Mouse (Mus musculus) forebrain, embryonic 16.5 days (tissue): ENCODE data around the gene Clmn. TPM values are rescaled to one million over a fixed set of nuclear protein-coding genes. Genes with fewer than 3 reads are reported as not detected.
"Not testable (repeated sequence)": the region's sequence is repeated elsewhere in the genome, so short reads cannot be mapped to it uniquely, and the experiment has no call there.

Source experiments
- ATAC-seq: fragments of 200-750 bp; cut with Nextera tagmentation; 2 replicates; pipeline ENCODE4 v1.8.0; 2017; ENCODE audit warnings: mild to moderate bottlenecking, moderate library complexity
- H3K27ac ChIP-seq: fragments of 300-500 bp; sonication (generic); 2 replicates; pipeline ENCODE4 v1.5.1; 2014; ENCODE audit warnings: low read length, control low read depth
- H3K27me3 ChIP-seq: fragments of 300-500 bp; sonication (generic); replicated peaks from 2 replicates; pipeline ENCODE4 v1.6.1; 2014; ENCODE audit warnings: low read length; ENCODE audit not compliant: control insufficient read depth, insufficient read depth
- H3K36me3 ChIP-seq: fragments of 300-500 bp; sonication (generic); 2 replicates; pipeline ENCODE4 v1.6.1; 2014; ENCODE audit not compliant: control insufficient read depth, insufficient read depth
- H3K4me1 ChIP-seq: fragments of 300-500 bp; sonication (generic); replicated peaks from 2 replicates; pipeline ENCODE4 v1.6.1; 2014; ENCODE audit warnings: low read length; ENCODE audit not compliant: control insufficient read depth, insufficient read depth
- H3K4me2 ChIP-seq: fragments of 300-500 bp; sonication (generic); 2 replicates; pipeline ENCODE4 v1.6.1; 2014; ENCODE audit warnings: mild to moderate bottlenecking, low read length, control low read depth
- H3K4me3 ChIP-seq: fragments of 300-500 bp; sonication (generic); replicated peaks from 2 replicates; pipeline ENCODE4 v1.5.1; 2014; ENCODE audit warnings: mild to moderate bottlenecking, low read length, control low read depth
- H3K9ac ChIP-seq: fragments of 300-500 bp; sonication (generic); replicated peaks from 2 replicates; pipeline ENCODE4 v1.6.1; 2014; ENCODE audit warnings: low read depth, low read length, control low read depth
- H3K9me3 ChIP-seq: fragments of 300-500 bp; sonication (generic); 2 replicates; pipeline ENCODE4 v1.6.1; 2016; ENCODE audit warnings: low read length; ENCODE audit not compliant: control insufficient read depth
- WGBS: fragments of 180-500 bp; shearing (Covaris S2); extraction: QIAGEN DNeasy Blood & Tissue Kit; methylation state at CpG from one replicate; pipeline ENCODE4 v1.1.7; 2014; 5-methylcytosine and 5-hydroxymethylcytosine counted together
- polyA plus RNA-seq: library from polyadenylated mRNA; unstranded; fragments of >200 nt; fragmentation: Nextera tagmentation; extraction: Ambion mirVana; gene quantifications from 2 replicates; pipeline ENCODE4 v1.2.1, GENCODE M21; 2015

The Clmn gene
- polyA plus RNA-seq, 1 experiment from 2014 or later = 0.71 TPM

- Histone ChIP-seq H3K4me3 (no peak overlapping the region), H3K9me3 (no peaks in the 10 kb centered on the region), H3K36me3 (no peaks in the 10 kb centered on the region), H3K4me1 (peaks cover 40% of the 10 kb centered on the region), H3K27me3 (no peaks in the 10 kb centered on the region), H3K9ac (no peak overlapping the region), H3K27ac (no peak overlapping the region), H3K4me2 (no peak overlapping the region)
- WGBS = 6% methylated on average over 3 of the region's 3 CpGs
- ATAC-seq = no peak
Measured at GRCm38 (mm10) chr12:104735993-104736395, 128.9 kb downstream of the Clmn start.

GRCm38 (mm10) chr12:104733165-104733564, 131.7 kb downstream of the Clmn start:
- no peak for ATAC-seq
- peaks cover 7% of the 10 kb centered on the region for H3K36me3 ChIP-seq
- H3K27me3 ChIP-seq = no peaks in the 10 kb centered on the region
- no peak overlapping the region for H3K27ac ChIP-seq
- no peaks in the 10 kb centered on the region for H3K9me3 ChIP-seq
- no peak overlapping the region for H3K4me2 ChIP-seq
- no peak overlapping the region for H3K9ac ChIP-seq
- H3K4me3 ChIP-seq = no peak overlapping the region
- H3K4me1 ChIP-seq = peaks cover 22% of the 10 kb centered on the region

- peaks cover 14% of the 10 kb centered on the region for H3K4me1 ChIP-seq
- no peak overlapping the region for H3K4me2 ChIP-seq
- H3K36me3 ChIP-seq = peaks cover 11% of the 10 kb centered on the region
- WGBS = 6% methylated on average over 3 of the region's 3 CpGs
- no peaks in the 10 kb centered on the region for H3K27me3 ChIP-seq
- ATAC-seq = peak; percentile 58
- no peak overlapping the region for H3K9ac ChIP-seq
- no peaks in the 10 kb centered on the region for H3K9me3 ChIP-seq
- H3K4me3 ChIP-seq = no peak overlapping the region
- H3K27ac ChIP-seq = no peak overlapping the region
Measured at GRCm38 (mm10) chr12:104731782-104732181, 133.1 kb downstream of the Clmn start.

GRCm38 (mm10) chr12:104726436-104726835, 138.4 kb downstream of the Clmn start:
- H3K4me2 ChIP-seq, H3K4me3 ChIP-seq, H3K4me1 ChIP-seq, H3K27ac ChIP-seq, H3K27me3 ChIP-seq, H3K9ac ChIP-seq, ATAC-seq, H3K9me3 ChIP-seq: not testable (repeated sequence)
- peaks cover 23% of the 10 kb centered on the region for H3K36me3 ChIP-seq
- WGBS = 73% methylated on average over 2 of the region's 2 CpGs

- peaks cover 5% of the 10 kb centered on the region; the same call in 1 of the 2 replicates for H3K4me1 ChIP-seq
- no peaks in the 10 kb centered on the region for H3K9me3 ChIP-seq
- no peak overlapping the region for H3K27ac ChIP-seq
- peaks cover 15% of the 10 kb centered on the region for H3K36me3 ChIP-seq
- H3K27me3 ChIP-seq = no peaks in the 10 kb centered on the region
- 94% methylated on average over 10 of the region's 10 CpGs for WGBS
- H3K9ac ChIP-seq = no peak overlapping the region
- no peak overlapping the region for H3K4me3 ChIP-seq
- no peak for ATAC-seq
- no peak overlapping the region for H3K4me2 ChIP-seq
Measured at GRCm38 (mm10) chr12:104722056-104722455, 142.8 kb downstream of the Clmn start.

GRCm38 (mm10) chr12:104721011-104721410, 143.9 kb downstream of the Clmn start:
- no peak overlapping the region for H3K27ac ChIP-seq
- H3K36me3 ChIP-seq = peaks cover 12% of the 10 kb centered on the region
- H3K4me2 ChIP-seq = no peak overlapping the region
- H3K9ac ChIP-seq = no peak overlapping the region
- peaks cover 5% of the 10 kb centered on the region; the same call in 1 of the 2 replicates for H3K4me1 ChIP-seq
- no peak overlapping the region for H3K4me3 ChIP-seq
- no peaks in the 10 kb centered on the region for H3K9me3 ChIP-seq
- no peaks in the 10 kb centered on the region for H3K27me3 ChIP-seq
- 86% methylated on average over 3 of the region's 3 CpGs for WGBS
- no peak for ATAC-seq

- Histone ChIP-seq H3K27ac (no peak overlapping the region), H3K27me3 (no peaks in the 10 kb centered on the region), H3K4me2 (no peak overlapping the region), H3K4me3 (no peak overlapping the region), H3K9ac (no peak overlapping the region), H3K9me3 (no peaks in the 10 kb centered on the region), H3K4me1 (peaks cover 5% of the 10 kb centered on the region; the same call in 1 of the 2 replicates), H3K36me3 (peaks cover 12% of the 10 kb centered on the region)
- ATAC-seq = peak; percentile 58
- WGBS = 74% methylated on average over 5 of the region's 5 CpGs
Measured at GRCm38 (mm10) chr12:104718956-104719355, 145.9 kb downstream of the Clmn start.

- Histone ChIP-seq H3K27ac (no peak overlapping the region), H3K9ac (no peak overlapping the region), H3K27me3 (no peaks in the 10 kb centered on the region), H3K4me3 (no peak overlapping the region), H3K9me3 (no peaks in the 10 kb centered on the region), H3K36me3 (peaks cover 14% of the 10 kb centered on the region), H3K4me2 (no peak overlapping the region), H3K4me1 (peaks cover 5% of the 10 kb centered on the region; the same call in 1 of the 2 replicates)
- no peak for ATAC-seq
- 88% methylated on average over 5 of the region's 5 CpGs for WGBS
Measured at GRCm38 (mm10) chr12:104716409-104716808, 148.5 kb downstream of the Clmn start.

- Histone ChIP-seq H3K4me2 (no peak overlapping the region), H3K27me3 (no peaks in the 10 kb centered on the region)
Measured at GRCm38 (mm10) chr12:104715453-104715852, 149.4 kb downstream of the Clmn start.

More at GRCm38 (mm10) chr12:104715453-104715852, 149.4 kb downstream of the Clmn start:
- Histone ChIP-seq H3K4me1 (peaks cover 5% of the 10 kb centered on the region; the same call in 1 of the 2 replicates), H3K4me3 (no peak overlapping the region), H3K36me3 (peaks cover 14% of the 10 kb centered on the region), H3K9me3 (no peaks in the 10 kb centered on the region), H3K9ac (no peak overlapping the region), H3K27ac (no peak overlapping the region)
- 86% methylated on average over 5 of the region's 5 CpGs for WGBS
- ATAC-seq = no peak
